Mouse (Mus musculus) testis, adult 10 weeks (tissue): ENCODE measurements around the gene Gm8765. TPM values are rescaled to one million over a fixed set of nuclear protein-coding genes. Genes with fewer than 3 reads are reported as not detected.

Experiments
- polyA plus RNA-seq: library from polyadenylated mRNA; stranded (reverse); fragments of 350-450 nt; fragmentation: Illumina TruSeq; extraction: RNeasy Lipid Tissue Mini Kit (QIAGEN cat#74804); gene quantifications from one replicate; pipeline ENCODE4 v1.2.3, GENCODE M21; 2014; ENCODE audit warnings: low read depth, low replicate concordance

Gene Gm8765
- 6.8 TPM for polyA plus RNA-seq

DNA sequence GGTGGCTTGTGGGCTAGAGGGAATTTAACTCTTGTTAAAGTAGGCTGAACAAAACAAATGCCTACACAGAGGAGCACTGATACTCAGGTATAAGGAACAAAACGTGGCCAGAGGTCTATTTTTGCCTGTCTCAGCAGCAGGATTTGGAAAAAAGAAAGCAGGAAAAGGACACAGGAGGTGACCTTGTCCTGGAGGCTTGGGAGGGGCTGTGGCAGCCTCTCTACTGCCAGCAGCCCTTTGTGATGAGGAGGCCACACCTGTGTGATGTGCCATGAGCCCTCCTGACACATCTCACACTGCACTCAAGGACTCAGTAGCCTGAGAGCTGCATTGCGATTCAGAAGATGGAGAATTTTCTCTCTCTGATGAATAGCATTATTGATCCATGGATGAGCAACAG is at the start of gene Gm8765:
Gene Gm8765 (plus strand): TSS at position 301 of the 400 bp plus-strand sequence.

Other genes with a start within 250 kb of the Gm8765 start
- gene Nutm2, start 231.0 kb upstream of the Gm8765 start, polyA plus RNA-seq, result 1.3 TPM
- gene Gm904, start 55.1 kb upstream of the Gm8765 start, polyA plus RNA-seq, result 8.3 TPM